Mouse (Mus musculus): ENCODE data around the gene Prmt9. TPM values are rescaled to one million over a fixed set of nuclear protein-coding genes. Genes with fewer than 3 reads are reported as not detected.

Prmt9 gene
- polyA plus RNA-seq, 1 experiment from 2014 or later, result 16.7 TPM

DNA sequence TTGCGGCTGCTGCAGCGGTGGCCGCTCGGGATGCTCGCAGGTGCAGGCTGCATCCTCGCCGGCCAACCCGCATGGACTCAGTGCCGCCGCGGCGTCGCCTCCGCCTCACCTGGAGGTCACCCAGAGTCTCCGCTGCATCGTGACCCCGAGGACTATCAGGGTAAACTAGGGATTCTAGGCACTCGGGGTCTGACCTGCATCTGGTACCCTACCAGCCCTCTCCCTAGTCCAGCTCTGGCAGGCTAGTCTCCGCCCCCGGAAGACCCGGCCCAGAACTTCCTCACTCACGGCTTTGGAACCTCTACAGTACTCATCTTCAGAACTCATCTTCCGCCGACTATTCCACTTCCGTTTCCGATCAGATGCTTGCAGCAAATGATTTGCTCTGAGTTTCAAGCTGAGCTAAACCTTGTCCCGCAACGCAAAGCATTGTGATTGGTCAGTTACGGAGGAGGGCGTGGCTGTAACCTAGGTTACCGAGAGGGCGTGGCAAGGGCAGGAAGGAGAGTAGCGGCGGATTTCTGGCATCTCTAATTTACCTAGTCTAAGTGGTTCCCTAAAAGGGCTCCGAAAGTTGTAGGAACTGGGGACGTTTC lies 61.3 kb downstream of the Prmt9 start, which contains the start of gene Tmem184c:
Gene Tmem184c, minus strand, starts transcription at position 325 of the 596 bp plus-strand sequence.
- peak within 1 kb of the TSS; percentile 75 for H3K9ac ChIP-seq (ENCODE audit: low read length)
- H3K36me3 ChIP-seq (ENCODE audit: control insufficient read depth, insufficient read depth, low read length), result peaks cover 4% of the 10 kb centered on the region
- no peaks in the 10 kb centered on the region for H3K27me3 ChIP-seq (ENCODE audit: control insufficient read depth, insufficient read depth, low read length)
- H3K4me2 ChIP-seq (ENCODE audit: low read length), result peak within 1 kb of the TSS; percentile 84
- H3K4me3 ChIP-seq (ENCODE audit: control insufficient read depth in 1 of 2, insufficient read depth in 1 of 2, low read depth in 1 of 2, low read length in 2 of 2), result peak within 1 kb of the TSS; percentile 74 to 75
- peak; percentile 91 for ATAC-seq (ENCODE audit: insufficient number of reproducible peaks, insufficient read depth, low FRiP score, low read depth)
- H3K27ac ChIP-seq (replicated peaks in 1 of 2; ENCODE audit: control insufficient read depth in 1 of 2, insufficient read depth in 1 of 2, low read depth in 2 of 2, low read length in 2 of 2), result no peak within 1 kb of the TSS
- WGBS, result 0% methylated on average over 36 of the region's 36 CpGs
- H3K9me3 ChIP-seq (ENCODE audit: control insufficient read depth, low read length), result 0 out of 2 replicates have a peak, but pooled peaks cover 3% of the 10 kb centered on the region
- peaks cover 0 to 7% of the 10 kb centered on the region in 2 experiments; a peak in 2 of 4 replicates for H3K4me1 ChIP-seq (ENCODE audit: control insufficient read depth in 2 of 2, insufficient read depth in 2 of 2, low read length in 2 of 2)

DNA sequence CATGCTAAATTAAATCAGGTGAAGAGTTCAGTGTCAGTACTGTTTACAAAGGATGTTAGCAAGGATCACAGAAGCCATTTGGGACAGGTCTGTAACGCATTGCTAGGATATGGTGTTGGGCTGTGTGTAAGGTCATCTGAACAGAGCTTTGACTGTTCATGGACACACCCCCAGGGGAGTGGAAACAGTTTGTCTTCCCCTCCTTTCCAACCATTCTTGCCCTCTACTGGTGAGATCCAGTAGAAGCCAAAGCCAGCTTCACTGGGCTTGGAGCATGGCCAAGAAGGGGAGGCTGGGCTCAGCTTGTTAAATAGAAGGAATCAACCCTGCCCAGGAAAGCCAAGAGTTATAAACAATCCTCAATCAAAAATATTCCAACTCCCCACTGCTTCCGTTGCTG lies 68.7 kb downstream of the Prmt9 start:
- ATAC-seq (ENCODE audit: insufficient number of reproducible peaks, insufficient read depth, low FRiP score, low read depth), result no peak

DNA sequence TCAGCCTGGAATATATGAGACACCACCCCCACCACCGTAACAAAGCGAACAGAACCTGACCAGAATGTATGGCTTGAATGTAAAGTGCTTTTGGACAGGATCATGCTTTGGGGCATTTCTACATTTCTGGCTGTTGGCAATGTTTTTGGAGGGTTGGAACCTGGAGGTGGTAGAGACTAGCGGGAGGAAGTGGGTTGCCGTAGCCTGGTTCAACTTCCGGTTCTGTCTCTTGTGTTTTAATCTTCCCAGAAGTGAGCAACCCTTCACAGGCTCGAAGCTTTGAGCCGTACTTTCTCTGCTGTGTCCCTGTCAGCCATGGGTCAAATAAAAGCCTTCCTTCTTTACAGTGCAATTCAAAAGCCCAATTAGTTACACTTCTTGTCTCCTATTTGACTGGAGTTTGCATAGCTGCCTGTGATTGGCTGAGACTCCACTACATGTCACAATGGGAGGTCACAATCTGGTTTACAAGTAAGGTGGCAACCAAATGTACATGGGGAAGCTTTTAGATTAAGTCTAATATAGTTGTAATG lies 74.5 kb downstream of the Prmt9 start:
- Histone ChIP-seq H3K4me3 (ENCODE audit: control insufficient read depth in 1 of 2, insufficient read depth in 1 of 2, low read depth in 1 of 2, low read length in 2 of 2) (no peak overlapping the region), H3K4me1 (ENCODE audit: control insufficient read depth in 2 of 2, insufficient read depth in 2 of 2, low read length in 2 of 2) (no peaks in the 10 kb centered on the region), H3K27ac (replicated peaks in 1 of 2; ENCODE audit: control insufficient read depth in 1 of 2, insufficient read depth in 1 of 2, low read depth in 2 of 2, low read length in 2 of 2) (no peak overlapping the region), H3K9me3 (ENCODE audit: control insufficient read depth, low read length) (no peaks in the 10 kb centered on the region), H3K36me3 (ENCODE audit: control insufficient read depth, insufficient read depth, low read length) (no peaks in the 10 kb centered on the region), H3K9ac (ENCODE audit: low read length) (no peak overlapping the region), H3K4me2 (ENCODE audit: low read length) (no peak overlapping the region), H3K27me3 (ENCODE audit: control insufficient read depth, insufficient read depth, low read length) (no peaks in the 10 kb centered on the region)
- ATAC-seq (ENCODE audit: insufficient number of reproducible peaks, insufficient read depth, low FRiP score, low read depth), result no peak
- 90% methylated on average over 7 of the region's 7 CpGs for WGBS

More for the DNA sequence above, 68.7 kb downstream of the Prmt9 start:
- H3K4me2 ChIP-seq (ENCODE audit: low read length), result no peak overlapping the region
- no peak overlapping the region for H3K27ac ChIP-seq (replicated peaks in 1 of 2; ENCODE audit: control insufficient read depth in 1 of 2, insufficient read depth in 1 of 2, low read depth in 2 of 2, low read length in 2 of 2)
- 77% methylated on average over 2 of the region's 2 CpGs for WGBS
- H3K4me3 ChIP-seq (ENCODE audit: control insufficient read depth in 1 of 2, insufficient read depth in 1 of 2, low read depth in 1 of 2, low read length in 2 of 2), result no peak overlapping the region
- H3K9me3 ChIP-seq (ENCODE audit: control insufficient read depth, low read length), result no peaks in the 10 kb centered on the region
- no peaks in the 10 kb centered on the region for H3K4me1 ChIP-seq (ENCODE audit: control insufficient read depth in 2 of 2, insufficient read depth in 2 of 2, low read length in 2 of 2)
- no peaks in the 10 kb centered on the region for H3K36me3 ChIP-seq (ENCODE audit: control insufficient read depth, insufficient read depth, low read length)
- no peaks in the 10 kb centered on the region for H3K27me3 ChIP-seq (ENCODE audit: control insufficient read depth, insufficient read depth, low read length)
- H3K9ac ChIP-seq (ENCODE audit: low read length), result no peak overlapping the region

DNA sequence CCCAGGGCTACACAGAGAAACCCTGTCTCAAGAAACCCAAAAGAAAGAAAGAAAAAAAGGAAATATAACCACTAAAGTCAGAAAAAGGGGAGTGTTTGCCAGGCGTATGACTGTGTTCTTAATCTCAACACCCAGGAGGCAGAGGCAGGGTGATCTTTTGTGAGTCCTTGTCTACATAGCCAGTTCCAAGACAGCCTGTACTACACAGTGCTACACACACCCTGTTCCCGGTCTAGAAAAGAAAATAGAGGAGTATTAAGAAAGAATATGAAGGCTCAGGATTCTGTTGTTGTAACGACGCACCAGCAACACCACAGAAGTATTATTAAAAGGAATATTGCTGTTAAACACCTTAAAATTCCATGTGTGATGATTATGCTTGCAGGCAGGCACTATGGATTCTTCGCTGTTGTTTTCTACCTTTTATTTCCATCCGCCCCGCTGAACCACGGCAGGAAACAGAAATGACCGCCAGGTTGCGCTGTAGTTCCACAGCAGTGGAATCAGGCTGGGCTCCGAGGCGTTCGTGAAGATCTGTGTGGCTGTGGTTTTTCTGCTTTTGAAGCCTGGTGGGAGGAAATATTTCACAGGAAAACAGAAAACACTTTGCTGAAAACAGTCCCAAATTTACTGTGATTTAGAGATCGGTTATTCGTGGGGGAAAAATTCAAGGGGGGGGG lies 80.8 kb downstream of the Prmt9 start:
- no peak overlapping the region for H3K9ac ChIP-seq (ENCODE audit: low read length)

DNA sequence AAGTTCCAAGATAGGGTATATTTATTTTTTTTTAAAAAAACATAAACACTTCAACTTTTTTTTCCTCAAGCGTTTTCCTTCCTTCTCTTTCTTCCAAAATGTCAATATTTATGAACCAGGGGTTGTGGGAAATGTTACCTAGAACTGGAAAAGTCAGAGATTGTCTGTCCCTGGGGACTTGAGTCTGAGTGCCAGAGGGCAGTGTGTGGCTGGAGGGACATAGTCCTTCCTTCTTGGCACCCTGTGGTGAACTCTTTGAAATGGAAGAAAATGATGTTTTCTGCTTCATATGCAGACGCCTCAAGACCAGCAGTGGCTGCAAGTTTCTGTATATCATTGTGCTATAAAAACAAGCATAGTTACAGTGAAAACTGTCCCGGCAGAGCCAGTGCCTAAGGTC lies 81.5 kb downstream of the Prmt9 start:
- no peak overlapping the region for H3K4me2 ChIP-seq (ENCODE audit: low read length)
- H3K27ac ChIP-seq (replicated peaks in 1 of 2; ENCODE audit: control insufficient read depth in 1 of 2, insufficient read depth in 1 of 2, low read depth in 2 of 2, low read length in 2 of 2), result no peak overlapping the region
- no peaks in the 10 kb centered on the region for H3K36me3 ChIP-seq (ENCODE audit: control insufficient read depth, insufficient read depth, low read length)
- no peak overlapping the region for H3K9ac ChIP-seq (ENCODE audit: low read length)
- ATAC-seq (ENCODE audit: insufficient number of reproducible peaks, insufficient read depth, low FRiP score, low read depth), result no peak
- H3K9me3 ChIP-seq (ENCODE audit: control insufficient read depth, low read length), result no peaks in the 10 kb centered on the region
- WGBS, result 60% methylated on average over 3 of the region's 3 CpGs
- no peaks in the 10 kb centered on the region for H3K27me3 ChIP-seq (ENCODE audit: control insufficient read depth, insufficient read depth, low read length)
- H3K4me3 ChIP-seq (ENCODE audit: control insufficient read depth in 1 of 2, insufficient read depth in 1 of 2, low read depth in 1 of 2, low read length in 2 of 2), result no peak overlapping the region
- 0 out of 4 replicates have a peak, but pooled peaks cover 0 to 2% of the 10 kb centered on the region in 2 experiments for H3K4me1 ChIP-seq (ENCODE audit: control insufficient read depth in 2 of 2, insufficient read depth in 2 of 2, low read length in 2 of 2)

More for the DNA sequence above, 80.8 kb downstream of the Prmt9 start:
- Histone ChIP-seq H3K4me3 (ENCODE audit: control insufficient read depth in 1 of 2, insufficient read depth in 1 of 2, low read depth in 1 of 2, low read length in 2 of 2) (no peak overlapping the region), H3K27ac (replicated peaks in 1 of 2; ENCODE audit: control insufficient read depth in 1 of 2, insufficient read depth in 1 of 2, low read depth in 2 of 2, low read length in 2 of 2) (no peak overlapping the region), H3K4me2 (ENCODE audit: low read length) (no peak overlapping the region), H3K4me1 (ENCODE audit: control insufficient read depth in 2 of 2, insufficient read depth in 2 of 2, low read length in 2 of 2) (0 out of 4 replicates have a peak, but pooled peaks cover 0 to 2% of the 10 kb centered on the region in 2 experiments), H3K9me3 (ENCODE audit: control insufficient read depth, low read length) (no peaks in the 10 kb centered on the region), H3K27me3 (ENCODE audit: control insufficient read depth, insufficient read depth, low read length) (no peaks in the 10 kb centered on the region), H3K36me3 (ENCODE audit: control insufficient read depth, insufficient read depth, low read length) (no peaks in the 10 kb centered on the region)
- WGBS, result 19% methylated on average over 15 of the region's 15 CpGs
- ATAC-seq (ENCODE audit: insufficient number of reproducible peaks, insufficient read depth, low FRiP score, low read depth), result no peak

Other genes starting within 250 kb of the Prmt9 start
- gene Arhgap10, start 31.4 kb upstream of the Prmt9 start, polyA plus RNA-seq (2014; fragmentation: Nextera tagmentation; extraction: Ambion mirVana), result 24.2 and 26.2 TPM in 2 replicates
- gene Tmem184c, start 61.3 kb downstream of the Prmt9 start, polyA plus RNA-seq (2014; fragmentation: Nextera tagmentation; extraction: Ambion mirVana), result 25.0 and 25.7 TPM in 2 replicates
- 47.3 and 49.0 TPM in 2 replicates for gene Ednra, start 175.1 kb downstream of the Prmt9 start, polyA plus RNA-seq (2014; fragmentation: Nextera tagmentation; extraction: Ambion mirVana)